Mouse (Mus musculus) spleen, postnatal 36 days (tissue): Measurements from ENCODE around the gene Usp5.

Source experiments
- DNase-seq, 2 experiments: peaks; one replicate each; pipeline ENCODE4 v3.0.0; 2022; ENCODE audit warnings: low spot score in 2 of 2, mixed read lengths in 1 of 2

The Usp5 gene

GRCm38 (mm10) chr6:124787722-124788121, 41.6 kb downstream of the Usp5 start:
- DNase-seq: no peak

GRCm38 (mm10) chr6:124786756-124787420, 42.4 kb downstream of the Usp5 start:
- no peak for DNase-seq

GRCm38 (mm10) chr6:124782436-124782835, 46.8 kb downstream of the Usp5 start:
- DNase-seq: peak; percentile 57 to 60

- no peak for DNase-seq
These were observed 48.4 kb downstream of the Usp5 start for GRCm38 (mm10) chr6:124780917-124781316.

- no peak for DNase-seq
These were observed 49.3 kb downstream of the Usp5 start for GRCm38 (mm10) chr6:124779984-124780416.

GRCm38 (mm10) chr6:124779222-124779983, 49.9 kb downstream of the Usp5 start, which contains the start of gene Lrrc23:
Gene Lrrc23, minus strand, starts transcription at chr6:124779727.
- DNase-seq: peak; percentile 61 to 70

GRCm38 (mm10) chr6:124770511-124770910, 58.8 kb downstream of the Usp5 start:
- DNase-seq: no peak

GRCm38 (mm10) chr6:124770013-124770412, 59.3 kb downstream of the Usp5 start:
- no peak for DNase-seq

GRCm38 (mm10) chr6:124769101-124769765, 60.1 kb downstream of the Usp5 start, which contains the start of gene Eno2:
Gene Eno2, minus strand, starts transcription at chr6:124769673.
- DNase-seq: no peak

- DNase-seq: no peak
These were observed 60.6 kb downstream of the Usp5 start for GRCm38 (mm10) chr6:124768704-124769044.

GRCm38 (mm10) chr6:124767920-124768703, 61.2 kb downstream of the Usp5 start:
- no peak for DNase-seq

- DNase-seq: no peak
These were observed 61.8 kb downstream of the Usp5 start for GRCm38 (mm10) chr6:124767536-124767919.

- no peak for DNase-seq
These were observed 63.3 kb downstream of the Usp5 start for GRCm38 (mm10) chr6:124765951-124766350.
